Mouse (Mus musculus) E14TG2a.4 (cell line): Measurements from ENCODE around the gene Treml4.
A peak's percentile ranks its signal among the peaks of the same experiment; 100 is the strongest.
"Not testable (repeated sequence)": the region's sequence is repeated elsewhere in the genome, so short reads cannot be mapped to it uniquely, and the experiment has no call there.

Source experiments
- H3K27me3 ChIP-seq: 2 replicates; pipeline ENCODE4 v1.6.1; 2014; ENCODE audit warnings: low read length, control low read depth; ENCODE audit not compliant: insufficient read depth
- H3K36me3 ChIP-seq: 2 replicates; pipeline ENCODE4 v1.6.1; 2014; ENCODE audit warnings: low read length, control low read depth; ENCODE audit not compliant: insufficient read depth
- H3K4me1 ChIP-seq: replicated peaks from 2 replicates; pipeline ENCODE4 v1.6.1; 2014; ENCODE audit warnings: low read depth, low read length, control low read depth
- H3K4me3 ChIP-seq: replicated peaks from 2 replicates; pipeline ENCODE4 v1.5.1; 2014; ENCODE audit warnings: mild to moderate bottlenecking, low read length
- H3K9me3 ChIP-seq: 2 replicates; pipeline ENCODE4 v1.6.1; 2014; ENCODE audit warnings: low read length, control low read depth
- CTCF ChIP-seq: conservative IDR thresholded peaks from 2 replicates; pipeline ENCODE4 v1.5.1; 2014; ENCODE audit warnings: low read length
- NANOG ChIP-seq: IDR thresholded peaks from 2 replicates; pipeline ENCODE4 v1.6.1; 2014; ENCODE audit warnings: borderline replicate concordance, low read length, mixed read lengths
- POU5F1 ChIP-seq: IDR thresholded peaks from 2 replicates; pipeline ENCODE4 v1.6.1; 2014; ENCODE audit warnings: low read length, borderline replicate concordance

Treml4 gene

GRCm38 (mm10) chr17:48299756-48300155, 35.7 kb downstream of the Treml4 start:
- Histone ChIP-seq H3K27me3 (no peaks in the 10 kb centered on the region), H3K9me3 (no peaks in the 10 kb centered on the region), H3K4me1 (peaks cover 55% of the 10 kb centered on the region), H3K36me3 (no peaks in the 10 kb centered on the region), H3K4me3 (0 out of 2 replicates have a peak overlapping the region, but pooled peaks have one; percentile 10)
- TF ChIP-seq POU5F1 (no peak), NANOG (no peak), CTCF (no peak)

GRCm38 (mm10) chr17:48300199-48300598, 36.1 kb downstream of the Treml4 start:
- Histone ChIP-seq H3K9me3 (no peaks in the 10 kb centered on the region), H3K4me3 (0 out of 2 replicates have a peak overlapping the region, but pooled peaks have one; percentile 10), H3K4me1 (peaks cover 55% of the 10 kb centered on the region), H3K36me3 (no peaks in the 10 kb centered on the region), H3K27me3 (no peaks in the 10 kb centered on the region)
- TF ChIP-seq CTCF (no peak), NANOG (no peak), POU5F1 (no peak)

DNA sequence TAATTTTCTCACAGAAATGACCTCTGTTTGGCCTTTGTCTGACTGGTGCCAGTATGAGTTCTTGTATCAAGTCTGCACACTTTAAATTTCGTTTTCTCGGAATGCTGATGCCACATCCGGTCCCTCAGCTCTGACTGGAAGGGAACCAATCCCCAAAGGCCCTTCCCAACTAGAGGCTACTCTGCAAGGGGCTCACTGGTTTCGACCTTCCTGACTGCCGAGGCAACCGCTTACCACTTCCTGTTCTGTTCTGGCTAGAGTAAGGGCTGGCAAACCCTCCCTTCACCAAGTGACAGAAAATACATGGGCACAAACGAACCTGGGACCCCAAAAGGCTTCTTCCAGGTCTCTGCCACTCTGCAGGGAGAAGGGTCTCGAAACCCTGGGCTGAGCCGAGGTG, 36.8 kb downstream of the Treml4 start:
- H3K4me1 ChIP-seq: peaks cover 50% of the 10 kb centered on the region
- H3K27me3 ChIP-seq: no peaks in the 10 kb centered on the region
- H3K36me3 ChIP-seq: no peaks in the 10 kb centered on the region
- TF ChIP-seq POU5F1 (no peak), NANOG (no peak), CTCF (no peak)
- H3K4me3 ChIP-seq: 0 out of 2 replicates have a peak overlapping the region, but pooled peaks have one; percentile 10
- H3K9me3 ChIP-seq: no peaks in the 10 kb centered on the region

- no peak overlapping the region for H3K4me3 ChIP-seq
- peaks cover 43% of the 10 kb centered on the region for H3K4me1 ChIP-seq
- H3K9me3 ChIP-seq: no peaks in the 10 kb centered on the region
- no peak for TF ChIP-seq NANOG
- TF ChIP-seq POU5F1: no peak
- TF ChIP-seq CTCF: no peak
- H3K36me3 ChIP-seq: no peaks in the 10 kb centered on the region
- no peaks in the 10 kb centered on the region for H3K27me3 ChIP-seq
Observed at GRCm38 (mm10) chr17:48301792-48302191, 37.7 kb downstream of the Treml4 start.

DNA sequence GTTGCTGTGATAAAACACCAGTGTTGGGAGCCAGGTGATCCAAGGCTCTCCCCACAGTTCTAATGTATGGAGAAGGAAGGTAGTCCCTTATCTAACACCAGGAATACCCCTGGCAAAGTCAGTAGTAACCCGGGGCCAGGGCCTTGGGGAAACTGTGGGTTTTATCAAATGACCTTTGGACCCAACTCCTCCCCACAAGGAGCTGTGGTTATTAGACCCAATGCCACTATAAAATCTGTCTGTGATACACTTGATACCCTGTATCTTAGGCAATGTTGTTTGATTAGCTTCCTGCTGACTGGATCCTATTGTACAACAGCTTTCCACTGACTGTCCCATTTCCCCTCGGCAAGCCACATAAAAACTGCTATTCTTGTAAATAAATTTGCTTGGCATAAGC, 48.0 kb downstream of the Treml4 start:
- Histone ChIP-seq H3K9me3 (no peaks in the 10 kb centered on the region), H3K27me3 (peaks cover 4% of the 10 kb centered on the region; the same call in 1 of the 2 replicates), H3K4me1 (no peaks in the 10 kb centered on the region), H3K36me3 (no peaks in the 10 kb centered on the region), H3K4me3 (no peak overlapping the region)
- TF ChIP-seq CTCF (no peak), POU5F1 (no peak), NANOG (no peak)

DNA sequence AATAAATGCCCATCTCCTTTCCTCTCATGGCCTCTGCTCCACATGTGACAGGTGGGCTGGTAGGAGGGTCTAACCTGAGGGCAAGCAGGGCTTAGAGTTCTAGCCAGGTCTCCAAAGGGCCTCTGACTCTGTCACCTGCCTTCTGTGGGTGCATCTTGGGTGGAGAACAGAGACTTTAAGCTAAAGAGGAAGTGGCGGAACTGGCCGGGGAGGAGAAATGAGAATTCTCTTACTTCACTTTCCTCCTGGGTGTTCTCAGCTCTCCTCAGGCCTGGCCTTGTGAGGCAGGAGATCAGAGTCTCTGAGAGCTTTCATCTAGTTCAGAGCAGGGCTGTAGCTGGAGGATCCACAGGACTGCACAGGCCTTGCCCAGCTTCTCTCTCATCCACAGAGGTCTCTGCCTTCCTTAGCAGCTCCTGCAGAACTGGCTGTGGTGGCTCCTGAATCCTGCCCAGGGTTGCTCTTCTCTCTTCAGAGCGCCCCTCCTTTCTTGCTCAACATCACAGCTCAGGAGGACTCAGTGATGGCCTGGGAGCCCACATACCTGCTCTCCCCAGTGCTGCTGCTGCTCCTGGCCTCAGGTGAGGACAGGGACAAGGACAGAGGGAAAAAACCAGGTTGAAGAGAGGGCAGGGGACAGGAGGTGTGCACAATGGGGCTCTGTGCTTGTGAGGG, 51.9 kb downstream of the Treml4 start, which contains the start of gene B430306N03Rik:
Gene B430306N03Rik (plus strand): TSS at position 237 of the 675 bp plus-strand sequence.
- H3K9me3 ChIP-seq, H3K4me1 ChIP-seq, H3K4me3 ChIP-seq, H3K36me3 ChIP-seq, H3K27me3 ChIP-seq: not testable (repeated sequence)

- no peak for TF ChIP-seq NANOG
- no peak overlapping the region for H3K4me3 ChIP-seq
- H3K36me3 ChIP-seq: no peaks in the 10 kb centered on the region
- H3K4me1 ChIP-seq: peaks cover 11% of the 10 kb centered on the region
- H3K27me3 ChIP-seq: peaks cover 4% of the 10 kb centered on the region
- no peaks in the 10 kb centered on the region for H3K9me3 ChIP-seq
Observed at GRCm38 (mm10) chr17:48318686-48319085, 54.6 kb downstream of the Treml4 start.

- H3K27me3 ChIP-seq: peaks cover 4% of the 10 kb centered on the region
- H3K36me3 ChIP-seq: no peaks in the 10 kb centered on the region
- peaks cover 24% of the 10 kb centered on the region for H3K4me1 ChIP-seq
- no peaks in the 10 kb centered on the region for H3K9me3 ChIP-seq
- no peak overlapping the region for H3K4me3 ChIP-seq
- no peak for TF ChIP-seq POU5F1
- TF ChIP-seq NANOG: no peak
- no peak for TF ChIP-seq CTCF
Observed at GRCm38 (mm10) chr17:48321279-48321678, 57.2 kb downstream of the Treml4 start.

- H3K9me3 ChIP-seq: no peaks in the 10 kb centered on the region
- no peaks in the 10 kb centered on the region for H3K27me3 ChIP-seq
- H3K4me3 ChIP-seq: no peak overlapping the region
- H3K4me1 ChIP-seq: peaks cover 24% of the 10 kb centered on the region
- no peaks in the 10 kb centered on the region for H3K36me3 ChIP-seq
- TF ChIP-seq POU5F1: no peak
- TF ChIP-seq NANOG: no peak
- TF ChIP-seq CTCF: no peak
Observed at GRCm38 (mm10) chr17:48323236-48323635, 59.1 kb downstream of the Treml4 start.

DNA sequence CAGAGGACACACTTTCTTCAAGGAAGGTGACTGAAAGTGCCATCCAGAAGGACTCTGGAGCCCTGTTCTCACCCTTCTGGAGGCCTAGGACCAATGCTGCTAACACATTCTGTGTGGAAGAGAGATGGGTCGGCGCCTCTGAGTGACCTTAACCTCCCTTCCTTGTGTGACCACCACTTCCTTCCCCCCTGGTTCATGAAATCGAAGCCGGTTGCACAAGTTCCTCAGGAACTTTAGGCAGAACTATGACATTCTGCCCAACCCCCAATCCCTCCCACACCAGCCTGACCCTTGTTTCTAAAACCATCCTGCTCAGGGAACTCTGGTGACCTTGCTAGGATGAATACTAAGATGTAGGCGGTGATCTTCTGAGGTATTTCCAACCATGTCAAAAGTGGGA, 60.2 kb downstream of the Treml4 start:
- H3K4me3 ChIP-seq: no peak overlapping the region
- H3K36me3 ChIP-seq: no peaks in the 10 kb centered on the region
- H3K4me1 ChIP-seq: peaks cover 24% of the 10 kb centered on the region
- TF ChIP-seq CTCF (no peak), NANOG (no peak), POU5F1 (no peak)
- no peaks in the 10 kb centered on the region for H3K27me3 ChIP-seq
- H3K9me3 ChIP-seq: no peaks in the 10 kb centered on the region
